Mouse (Mus musculus) large intestine, adult 2 months (tissue): ENCODE measurements at regions not wholly inside any gene's neighbourhood (a gene's known extent, or its start where the extent isn't known, plus 50 kb on each side); places are given as distances from the start of the nearest gene placed in this dataset.

Experiments used
- DNase-seq: peaks from one replicate; pipeline ENCODE4 v3.0.0-alpha.2; 2012; ENCODE audit warnings: low read depth, low spot score
- WGBS: fragments of 180-500 bp; shearing (Covaris S2); methylation state at CpG from one replicate; pipeline ENCODE4 v1.1.7; 2018; 5-methylcytosine and 5-hydroxymethylcytosine counted together

GRCm38 (mm10) chr15:33825435-33826088 lies 532.1 kb downstream of the 9430069I07Rik start:
- WGBS = 89% methylated on average over 1 of the region's 1 CpGs
- DNase-seq = no peak

- 84% methylated on average over 3 of the region's 3 CpGs for WGBS
Measured at GRCm38 (mm10) chr15:33824826-33825225, 532.8 kb downstream of the 9430069I07Rik start.

GRCm38 (mm10) chr15:33780960-33781359 lies 576.7 kb downstream of the 9430069I07Rik start:
- WGBS = 92% methylated on average over 2 of the region's 2 CpGs
- DNase-seq = no peak

More at GRCm38 (mm10) chr15:33824826-33825225, 532.8 kb downstream of the 9430069I07Rik start:
- no peak for DNase-seq

- 12% methylated on average over 6 of the region's 6 CpGs for WGBS
- DNase-seq = no peak
Measured at GRCm38 (mm10) chr15:33759496-33759895, 598.2 kb downstream of the 9430069I07Rik start.

- no peak for DNase-seq
- 75% methylated on average over 1 of the region's 1 CpGs for WGBS
Measured at GRCm38 (mm10) chr15:33758771-33759170, 598.9 kb downstream of the 9430069I07Rik start.
